Mouse (Mus musculus) CH12.LX (cell line): ENCODE measurements around the gene Gm6993.

ENCODE experiments used
- CHD1 ChIP-seq: IDR thresholded peaks from 2 replicates; pipeline ENCODE4 v1.6.1; 2012; ENCODE audit warnings: low read depth, low read length, improper control_type of control experiment, inconsistent platforms
- CTCF ChIP-seq, 2 experiments: IDR thresholded peaks in 1 of 2; conservative IDR thresholded peaks in 1 of 2; 2 replicates each; pipeline ENCODE4 v1.5.1; 2011 to 2012; ENCODE audit warnings: low read depth in 2 of 2, low read length in 2 of 2, improper control_type of control experiment in 1 of 2, inconsistent platforms in 1 of 2, mild to moderate bottlenecking in 1 of 2, moderate library complexity in 1 of 2
- POLR2A ChIP-seq: IDR thresholded peaks from 2 replicates; pipeline ENCODE4 v1.6.1; 2011; ENCODE audit warnings: low read depth, mild to moderate bottlenecking, improper control_type of control experiment, low read length
- SMC3 ChIP-seq: IDR thresholded peaks from 2 replicates; pipeline ENCODE4 v1.6.1; 2011; ENCODE audit warnings: low read depth, low read length, improper control_type of control experiment
- TCF12 ChIP-seq: IDR thresholded peaks from 2 replicates; pipeline ENCODE4 v1.6.1; 2014; ENCODE audit warnings: low read depth, mild to moderate bottlenecking, inconsistent platforms, low read length, improper control_type of control experiment
- USF1 ChIP-seq: IDR thresholded peaks from 2 replicates; pipeline ENCODE4 v1.6.1; 2014; ENCODE audit warnings: low read depth, mild to moderate bottlenecking, inconsistent platforms, low read length, improper control_type of control experiment

GRCm38 (mm10) chr12:31269020-31269597 is 28.5 kb downstream of the Gm6993 start:
- TF ChIP-seq POLR2A (no peak), CTCF (conservative IDR thresholded peaks at IDR 0.05 in 1 of 2, IDR thresholded peaks at IDR 0.05 in 1 of 2; ENCODE audit: low read depth in 2 of 2, low read length in 2 of 2) (no peak), SMC3 (no peak), TCF12 (no peak), CHD1 (no peak), USF1 (no peak)
